Mouse (Mus musculus) embryonic fibroblast, embryonic 13.5 days (primary cell): Measurements from ENCODE around the gene Tcf20.

Experiments used
- CTCF ChIP-seq: IDR thresholded peaks from 2 replicates; pipeline ENCODE4 v1.5.1; 2011; ENCODE audit warnings: mild to moderate bottlenecking, control low read depth, low read length, moderate library complexity, borderline replicate concordance; ENCODE audit not compliant: insufficient read depth
- POLR2A ChIP-seq: IDR thresholded peaks from 2 replicates; pipeline ENCODE4 v1.6.1; 2011; ENCODE audit warnings: low read depth, mild to moderate bottlenecking, control low read depth, low read length, moderate library complexity

- TF ChIP-seq CTCF (no peak), POLR2A (no peak)
Measured at GRCm38 (mm10) chr15:82960786-82961561, 26.7 kb downstream of the Tcf20 start.
